Mouse (Mus musculus) MEL-GATA-1-ER (cell line): ENCODE results near the gene H2al1b.
"Not testable (repeated sequence)": the region's sequence is repeated elsewhere in the genome, so short reads cannot be mapped to it uniquely, and the experiment has no call there.

Experiments
- DNase-seq: peaks from one replicate; pipeline ENCODE4 v3.0.0-alpha.2; 2012; ENCODE audit warnings: low read depth; ENCODE audit errors: extremely low read depth

Gene H2al1b

GRCm38 (mm10) chrX:11302132-11302531 is at the start of gene H2al1b:
Gene H2al1b, plus strand, starts transcription at chrX:11302432.
- not testable (repeated sequence) for DNase-seq

- no peak for DNase-seq
Observed at GRCm38 (mm10) chrX:11254062-11254461, 48.2 kb upstream of the H2al1b start.

- DNase-seq: no peak
Observed at GRCm38 (mm10) chrX:11254521-11255207, 47.6 kb upstream of the H2al1b start.

- no peak for DNase-seq
Observed at GRCm38 (mm10) chrX:11255564-11256360, 46.5 kb upstream of the H2al1b start.

GRCm38 (mm10) chrX:11264918-11265317 is 37.3 kb upstream of the H2al1b start:
- DNase-seq: no peak

DNA sequence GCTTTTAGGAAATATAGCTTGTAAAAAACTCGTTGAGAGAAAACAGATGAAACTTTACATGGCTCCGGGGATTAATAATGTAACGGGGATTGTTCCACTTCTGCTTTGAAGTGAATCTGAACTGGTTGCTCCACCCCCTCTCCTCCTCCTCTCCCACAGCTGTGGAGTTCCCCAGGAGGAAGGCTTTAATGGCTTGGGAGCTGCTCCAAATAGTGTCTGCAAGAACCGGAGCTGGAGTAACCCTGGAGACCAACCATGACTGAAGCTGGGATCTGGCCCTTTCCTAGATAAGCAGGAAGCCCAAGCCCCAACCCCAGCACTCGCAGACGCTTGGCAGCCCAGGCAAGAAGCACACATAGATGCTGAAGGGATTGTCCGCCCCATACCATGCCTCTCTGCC is 34.4 kb upstream of the H2al1b start:
- no peak for DNase-seq

- DNase-seq: no peak
Observed at GRCm38 (mm10) chrX:11269074-11269473, 33.2 kb upstream of the H2al1b start.

GRCm38 (mm10) chrX:11273190-11273589 is 29.0 kb upstream of the H2al1b start:
- DNase-seq: no peak

- DNase-seq: no peak
Observed at GRCm38 (mm10) chrX:11277083-11277482, 25.1 kb upstream of the H2al1b start.

DNA sequence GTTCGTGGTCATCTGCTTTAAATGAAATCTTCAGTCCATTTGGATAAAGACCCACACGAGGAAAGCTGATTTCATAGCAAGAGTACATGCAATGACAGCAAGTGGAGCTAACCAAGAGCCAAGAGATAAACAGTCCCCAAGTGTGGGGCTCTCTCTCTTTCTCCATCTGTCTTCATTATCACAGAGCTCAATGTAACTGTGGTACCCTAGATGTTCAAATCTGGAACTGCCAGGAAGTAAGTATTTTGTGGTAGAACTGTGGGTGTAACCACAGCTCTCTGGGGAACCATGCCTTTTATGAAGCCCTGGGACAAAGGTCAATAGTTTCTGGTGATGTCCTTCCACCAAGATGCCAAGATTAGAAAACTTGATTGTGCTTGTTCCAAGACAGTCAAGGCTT is 21.5 kb upstream of the H2al1b start:
- no peak for DNase-seq

DNA sequence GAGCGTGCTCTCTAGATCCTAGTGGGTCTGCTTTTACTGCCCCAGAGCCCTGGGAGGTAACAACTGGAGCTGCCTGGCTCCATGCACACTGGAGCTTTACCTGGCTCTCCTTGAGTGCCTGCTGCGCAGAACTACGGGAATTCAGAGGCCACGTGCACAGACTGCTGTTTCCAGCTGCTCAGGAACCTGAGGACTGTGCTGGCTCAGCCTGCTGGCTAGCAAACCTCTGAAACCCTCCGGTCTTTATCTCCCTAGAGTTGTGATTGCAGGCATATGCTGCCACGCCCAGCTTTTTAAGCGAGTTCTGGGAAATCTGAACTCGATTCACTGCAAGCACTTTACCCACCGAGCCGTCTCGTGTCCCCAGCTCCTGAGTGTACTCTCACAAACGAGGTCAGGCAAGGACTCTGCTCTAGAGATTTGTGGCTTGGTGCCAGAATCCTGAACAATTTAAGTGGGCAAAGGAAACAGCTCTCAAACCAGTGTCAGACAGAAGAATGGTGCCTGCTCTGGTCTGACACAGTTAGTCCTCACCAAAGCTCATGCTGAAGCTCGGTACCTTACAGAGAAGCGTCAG is 13.8 kb upstream of the H2al1b start:
- DNase-seq: no peak

- DNase-seq: no peak
Observed at GRCm38 (mm10) chrX:11289244-11289643, 13.0 kb upstream of the H2al1b start.

DNA sequence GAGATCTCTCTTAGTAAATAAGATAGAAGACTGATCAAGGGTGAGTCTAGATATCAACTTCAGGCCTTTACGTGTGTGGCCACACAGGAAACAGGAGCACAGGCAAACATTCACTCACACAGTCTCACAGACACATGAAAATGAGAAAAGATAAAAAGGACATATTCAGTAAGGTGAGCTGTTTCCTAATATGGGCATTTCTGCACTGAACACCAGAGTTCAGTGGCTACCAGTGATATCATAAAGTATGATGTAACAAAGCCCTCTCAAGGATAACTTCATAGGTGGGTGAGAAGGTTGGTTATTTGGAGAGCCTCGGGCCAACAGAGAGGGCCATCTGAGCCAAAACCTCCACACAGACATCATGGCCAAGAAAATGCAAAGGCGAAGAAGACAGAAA is 3.3 kb upstream of the H2al1b start, which contains the start of gene H2al1a:
Gene H2al1a, plus strand, starts transcription at position 301 of the 400 bp plus-strand sequence.
- DNase-seq: not testable (repeated sequence)

- DNase-seq: not testable (repeated sequence)
Observed at GRCm38 (mm10) chrX:11305355-11305754, 3.1 kb downstream of the H2al1b start, which contains the start of gene H2al1c. Gene H2al1c, plus strand, starts transcription at chrX:11305655.

- not testable (repeated sequence) for DNase-seq
Observed at GRCm38 (mm10) chrX:11308524-11308923, 6.3 kb downstream of the H2al1b start, which contains the start of gene H2al1d. Gene H2al1d, plus strand, starts transcription at chrX:11308824.

DNA sequence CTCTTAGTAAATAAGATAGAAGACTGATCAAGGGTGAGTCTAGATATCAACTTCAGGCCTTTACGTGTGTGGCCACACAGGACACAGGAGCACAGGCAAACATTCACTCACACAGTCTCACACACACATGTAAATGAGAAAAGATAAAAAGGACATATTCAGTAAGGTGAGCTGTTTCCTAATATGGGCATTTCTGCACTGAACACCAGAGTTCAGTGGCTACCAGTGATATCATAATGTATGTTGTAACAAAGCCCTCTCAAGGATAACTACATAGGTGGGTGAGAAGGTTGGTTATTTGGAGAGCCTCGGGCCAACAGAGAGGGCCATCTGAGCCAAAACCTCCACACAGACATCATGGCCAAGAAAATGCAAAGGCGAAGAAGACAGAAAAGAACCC is 9.4 kb downstream of the H2al1b start, which contains the start of gene H2al1e:
Gene H2al1e, plus strand, starts transcription at position 301 of the 400 bp plus-strand sequence.
- not testable (repeated sequence) for DNase-seq

GRCm38 (mm10) chrX:11314858-11315257 is 12.6 kb downstream of the H2al1b start, which contains the start of gene H2al1f:
Gene H2al1f, plus strand, starts transcription at chrX:11315158.
- DNase-seq: not testable (repeated sequence)

- not testable (repeated sequence) for DNase-seq
Observed at GRCm38 (mm10) chrX:11317956-11318355, 15.7 kb downstream of the H2al1b start, which contains the start of gene H2al1g. Gene H2al1g, plus strand, starts transcription at chrX:11318256.

DNA sequence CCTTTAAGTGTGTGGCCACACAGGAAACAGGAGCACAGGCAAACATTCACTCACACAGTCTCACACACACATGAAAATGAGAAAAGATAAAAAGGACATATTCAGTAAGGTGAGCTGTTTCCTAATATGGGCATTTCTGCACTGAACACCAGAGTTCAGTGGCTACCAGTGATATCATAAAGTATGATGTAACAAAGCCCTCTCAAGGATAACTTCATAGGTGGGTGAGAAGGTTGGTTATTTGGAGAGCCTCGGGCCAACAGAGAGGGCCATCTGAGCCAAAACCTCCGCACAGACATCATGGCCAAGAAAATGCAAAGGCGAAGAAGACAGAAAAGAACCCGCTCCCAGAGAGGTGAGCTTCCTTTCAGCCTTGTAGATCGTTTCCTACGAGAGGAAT is 19.0 kb downstream of the H2al1b start, which contains the start of gene H2al1h:
Gene H2al1h, plus strand, starts transcription at position 301 of the 400 bp plus-strand sequence.
- DNase-seq: not testable (repeated sequence)

DNA sequence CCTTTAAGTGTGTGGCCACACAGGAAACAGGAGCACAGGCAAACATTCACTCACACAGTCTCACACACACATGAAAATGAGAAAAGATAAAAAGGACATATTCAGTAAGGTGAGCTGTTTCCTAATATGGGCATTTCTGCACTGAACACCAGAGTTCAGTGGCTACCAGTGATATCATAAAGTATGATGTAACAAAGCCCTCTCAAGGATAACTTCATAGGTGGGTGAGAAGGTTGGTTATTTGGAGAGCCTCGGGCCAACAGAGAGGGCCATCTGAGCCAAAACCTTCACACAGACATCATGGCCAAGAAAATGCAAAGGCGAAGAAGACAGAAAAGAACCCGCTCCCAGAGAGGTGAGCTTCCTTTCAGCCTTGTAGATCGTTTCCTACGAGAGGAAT is 22.1 kb downstream of the H2al1b start, which contains the start of gene H2al1i:
Gene H2al1i, plus strand, starts transcription at position 301 of the 400 bp plus-strand sequence.
- not testable (repeated sequence) for DNase-seq

DNA sequence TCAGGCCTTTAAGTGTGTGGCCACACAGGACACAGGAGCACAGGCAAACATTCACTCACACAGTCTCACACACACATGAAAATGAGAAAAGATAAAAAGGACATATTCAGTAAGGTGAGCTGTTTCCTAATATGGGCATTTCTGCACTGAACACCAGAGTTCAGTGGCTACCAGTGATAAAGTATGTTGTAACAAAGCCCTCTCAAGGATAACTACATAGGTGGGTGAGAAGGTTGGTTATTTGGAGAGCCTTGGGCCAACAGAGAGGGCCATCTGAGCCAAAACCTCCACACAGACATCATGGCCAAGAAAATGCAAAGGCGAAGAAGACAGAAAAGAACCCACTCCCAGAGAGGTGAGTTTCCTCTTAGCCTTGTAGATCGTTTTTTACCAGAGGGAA is 25.3 kb downstream of the H2al1b start, which contains the start of gene H2al1j:
Gene H2al1j, plus strand, starts transcription at position 301 of the 400 bp plus-strand sequence.
- DNase-seq: not testable (repeated sequence)
